Mouse (Mus musculus): ENCODE measurements at regions not wholly inside any gene's neighbourhood (a gene's known extent, or its start where the extent isn't known, plus 50 kb on each side); places are given as distances from the start of the nearest gene placed in this dataset.
A peak's percentile ranks its signal among the peaks of the same experiment; 100 is the strongest.

GRCm38 (mm10) chr4:33675044-33675443 is 249.3 kb upstream of the Cnr1 start:
- no peak for DNase-seq
- intact Hi-C loops (cut with DNase I), result no loop called here

DNA sequence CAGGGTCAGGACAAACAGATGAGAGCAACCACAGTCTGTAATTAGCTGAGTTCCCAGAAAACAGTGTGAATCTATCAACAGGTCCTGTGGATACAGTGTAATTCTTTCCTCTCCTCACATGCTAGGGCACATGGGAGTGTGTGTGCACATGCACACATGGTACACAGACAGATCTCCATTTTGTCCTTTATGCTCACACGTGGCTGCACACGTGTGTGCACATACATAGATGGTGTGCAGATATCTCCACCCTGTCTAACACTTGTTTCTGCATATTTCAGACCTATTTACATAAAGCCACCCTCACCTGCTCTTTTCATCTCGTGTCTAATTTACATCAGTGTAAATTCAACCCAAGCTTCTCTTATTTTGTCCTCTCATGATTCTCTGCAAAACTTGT is 245.0 kb upstream of the Cnr1 start:
- intact Hi-C loops (cut with DNase I), result no loop called here
- no peak for DNase-seq

- intact Hi-C loops (cut with DNase I), result no loop called here
- no peak for DNase-seq
These were observed 238.3 kb upstream of the Cnr1 start for GRCm38 (mm10) chr4:33686135-33686534.

DNA sequence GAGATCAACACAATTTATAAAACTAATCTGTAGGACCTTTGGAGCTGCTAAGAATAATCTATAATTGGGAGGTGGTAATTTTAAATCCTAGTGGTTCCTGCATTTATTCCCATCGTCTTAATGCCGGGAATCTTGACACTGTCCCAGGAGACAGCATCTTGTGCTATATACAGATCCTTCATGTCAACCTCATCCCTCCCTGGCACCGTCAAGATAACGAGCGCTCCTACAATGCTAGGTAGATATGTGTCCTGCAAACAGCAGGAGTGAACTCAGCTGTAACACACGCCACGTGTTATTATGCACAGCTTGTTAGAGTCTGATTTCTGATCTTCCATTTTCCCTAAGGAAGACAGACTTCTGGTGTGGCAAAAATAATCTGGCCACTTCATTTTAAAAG is 237.0 kb upstream of the Cnr1 start:
- no peak for DNase-seq
- intact Hi-C loops (cut with DNase I), result no loop called here

DNA sequence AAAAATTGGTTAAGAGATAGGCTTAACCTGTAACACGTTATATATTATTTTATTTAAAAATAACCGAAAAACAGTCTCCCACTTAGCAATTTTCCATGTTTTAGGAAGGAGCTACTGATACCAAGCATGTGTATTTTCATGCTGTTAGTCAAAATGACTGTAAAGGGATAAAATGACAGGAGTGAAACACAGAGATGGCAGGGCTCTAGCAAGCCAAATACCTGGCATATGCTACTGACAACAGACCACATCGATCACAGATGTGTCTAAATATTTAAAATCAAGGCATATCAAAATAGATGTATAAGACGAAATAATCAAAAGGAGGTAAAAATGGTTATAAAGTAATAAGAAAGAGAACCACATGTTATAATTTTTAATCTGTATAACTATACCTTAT is 231.0 kb upstream of the Cnr1 start:
- intact Hi-C loops (cut with DNase I), result no loop called here
- DNase-seq, result no peak

- intact Hi-C loops (cut with DNase I), result no loop called here
These were observed 227.4 kb upstream of the Cnr1 start for GRCm38 (mm10) chr4:33696969-33697368.

GRCm38 (mm10) chr4:33702028-33702666 is 222.2 kb upstream of the Cnr1 start:
- DNase-seq, result no peak
- intact Hi-C loops (cut with DNase I), result loop anchor here (10.0 kb wide), 1 partner anchor 147 kb away; no protein-coding TSS in a partner anchor

More at GRCm38 (mm10) chr4:33696969-33697368, 227.4 kb upstream of the Cnr1 start:
- no peak for DNase-seq

GRCm38 (mm10) chr4:33705722-33706121 is 218.7 kb upstream of the Cnr1 start:
- intact Hi-C loops (cut with DNase I), result loop anchor here (5.0 to 10.0 kb wide), 2 partner anchors 151 to 308 kb away; no protein-coding TSS in a partner anchor
- no peak for DNase-seq

DNA sequence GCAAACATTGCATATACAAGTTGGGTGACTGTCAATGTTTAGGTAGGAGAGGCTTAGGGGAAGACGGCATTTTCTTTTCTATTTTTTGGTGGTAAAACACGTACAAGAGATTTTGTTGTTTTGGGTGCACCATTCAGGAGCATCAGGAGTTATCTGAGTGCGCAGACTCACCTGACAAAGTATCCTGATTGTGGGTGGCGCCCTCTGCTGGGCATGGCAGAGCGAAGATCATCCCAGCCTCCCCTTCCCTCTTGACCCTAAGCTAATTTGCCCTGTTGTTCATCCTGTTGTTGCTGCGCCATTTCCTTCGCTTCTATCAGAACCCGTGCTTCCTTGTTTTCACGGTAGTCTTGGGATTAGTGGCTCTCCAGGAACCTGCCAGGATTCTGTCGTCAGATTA is 217.6 kb upstream of the Cnr1 start:
- intact Hi-C loops (cut with DNase I), result loop anchor here (5.0 to 10.0 kb wide), 2 partner anchors 152 to 309 kb away; no protein-coding TSS in a partner anchor
- DNase-seq, result no peak

DNA sequence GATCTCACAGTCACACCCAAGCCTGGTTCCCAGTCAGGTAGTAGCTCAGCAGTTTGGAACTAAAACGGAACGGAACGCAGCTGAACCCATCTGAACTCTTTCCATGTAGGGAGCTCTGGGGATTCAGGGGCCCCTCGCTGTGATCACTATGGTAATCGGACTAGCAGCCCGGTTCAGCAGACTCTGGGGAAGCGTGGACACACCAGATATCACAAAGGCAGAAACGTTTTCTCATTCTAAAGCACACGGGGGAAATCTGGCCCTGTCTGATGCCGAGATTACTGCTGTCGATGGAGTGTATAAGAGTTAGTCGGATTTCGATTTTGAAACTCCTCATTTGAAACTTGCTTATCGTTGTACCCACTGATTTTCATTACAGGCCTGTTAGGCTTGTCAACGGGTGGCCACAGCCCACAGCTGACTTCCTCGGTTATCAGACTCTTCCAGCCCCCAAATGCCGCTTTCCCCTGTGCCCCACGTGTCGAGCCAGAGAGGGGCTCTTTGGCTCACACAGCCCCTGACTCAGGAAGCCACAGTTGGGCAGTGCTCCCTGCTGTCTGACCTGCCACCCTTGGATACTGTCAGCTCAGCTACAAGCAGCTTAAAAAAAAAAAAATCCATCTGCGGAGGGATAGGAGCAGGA is 207.8 kb upstream of the Cnr1 start:
- DNase-seq, result no peak
- intact Hi-C loops (cut with DNase I), result loop anchor here (10.0 kb wide), 1 partner anchor 508 kb away; no protein-coding TSS in a partner anchor

GRCm38 (mm10) chr4:33720972-33721371 is 203.4 kb upstream of the Cnr1 start:
- no peak for DNase-seq
- intact Hi-C loops (cut with DNase I), result no loop called here

- intact Hi-C loops (cut with DNase I), result no loop called here
- no peak for DNase-seq
These were observed 202.4 kb upstream of the Cnr1 start for GRCm38 (mm10) chr4:33721971-33722370.

DNA sequence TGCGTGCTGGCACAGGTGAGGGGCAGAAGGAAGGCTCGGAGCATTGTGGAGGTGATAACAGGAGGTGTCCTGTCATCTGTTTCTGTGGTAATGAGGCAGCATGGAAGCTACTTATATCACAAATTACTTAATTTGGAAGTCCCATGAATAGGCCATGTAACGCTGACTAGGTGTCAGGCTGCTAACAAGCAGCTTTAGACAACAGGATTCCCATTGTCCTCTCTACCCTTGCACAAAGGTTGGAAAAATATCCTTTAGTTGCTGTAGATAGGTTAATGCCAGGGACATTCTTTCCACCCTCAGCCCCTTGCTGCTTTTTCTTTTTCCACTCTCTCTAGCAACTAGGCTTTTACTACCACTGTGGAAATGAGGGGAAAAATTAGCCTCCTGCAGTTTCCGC is 192.6 kb upstream of the Cnr1 start:
- no peak for DNase-seq
- intact Hi-C loops (cut with DNase I), result no loop called here

DNA sequence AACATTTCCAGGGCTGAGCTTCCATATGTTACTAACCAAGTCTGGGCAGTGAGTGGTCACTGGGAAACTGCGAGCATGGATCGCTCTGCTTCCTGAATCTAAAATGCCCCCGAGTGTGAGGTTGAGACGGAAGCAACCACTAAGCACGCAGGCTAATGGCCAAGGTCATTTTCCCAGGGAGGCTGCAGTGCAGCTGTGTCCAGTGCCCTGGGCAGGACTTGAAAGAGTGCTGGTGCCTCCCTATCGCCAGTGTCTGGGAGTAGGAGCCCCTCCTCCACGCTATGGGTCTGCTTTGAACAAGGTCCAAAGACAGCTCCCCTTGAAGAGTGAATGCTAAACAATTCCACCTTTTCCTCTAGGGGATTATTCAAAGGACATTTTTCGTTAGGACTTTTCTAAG is 189.5 kb upstream of the Cnr1 start:
- intact Hi-C loops (cut with DNase I), result no loop called here
- DNase-seq, result no peak

GRCm38 (mm10) chr4:33735442-33735966 is 188.9 kb upstream of the Cnr1 start:
- intact Hi-C loops (cut with DNase I), result no loop called here
- no peak for DNase-seq

DNA sequence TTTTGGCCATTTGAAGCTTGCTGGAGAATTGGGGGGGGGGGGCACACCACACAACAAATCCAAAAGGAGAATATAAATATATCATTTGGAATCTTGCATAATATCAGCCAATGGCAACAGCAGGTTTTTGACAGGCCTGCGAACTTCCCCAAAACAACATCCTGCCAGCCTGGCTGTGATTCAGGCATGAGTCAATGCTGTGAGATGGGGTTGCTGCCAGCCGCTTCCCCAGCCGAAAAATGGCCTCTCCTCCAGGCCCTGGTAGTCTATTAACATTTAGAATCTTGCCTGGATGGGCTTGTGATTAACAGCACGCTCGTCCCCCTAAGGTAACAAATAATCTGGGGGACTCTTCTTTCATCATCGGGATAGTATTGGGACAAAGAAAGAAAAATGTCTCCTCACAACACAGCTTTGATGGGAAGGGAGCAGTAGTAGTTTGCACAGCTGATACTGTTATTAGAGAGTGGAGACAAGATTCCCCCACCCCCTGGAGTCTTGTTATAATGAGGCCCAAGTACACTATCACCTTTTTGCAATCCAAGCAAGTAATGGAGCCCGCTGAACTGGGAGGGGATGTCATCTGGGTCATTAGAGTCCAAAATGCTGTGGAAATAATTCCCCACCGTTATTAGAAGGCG is 188.2 kb upstream of the Cnr1 start:
- intact Hi-C loops (cut with DNase I), result no loop called here
- DNase-seq, result peak; percentile 25 to 33

DNA sequence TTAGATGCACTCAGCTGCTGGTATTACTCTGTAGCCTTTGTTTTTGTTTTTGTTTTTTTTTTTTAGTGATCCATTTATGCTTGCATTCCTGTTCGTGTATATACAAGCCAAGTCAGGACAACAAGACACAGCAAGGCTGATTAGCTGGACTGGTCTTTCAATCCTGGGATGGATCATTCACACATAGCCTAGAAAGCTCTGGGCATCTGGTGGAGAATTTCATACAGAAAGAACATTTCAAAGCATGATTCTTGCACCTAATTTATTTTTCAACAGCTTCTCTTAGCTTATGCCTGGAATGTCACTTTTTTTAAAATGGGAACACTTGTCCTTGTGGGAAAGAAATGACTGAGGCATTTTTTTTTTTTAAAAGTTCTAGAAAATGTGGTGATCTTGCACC is 187.1 kb upstream of the Cnr1 start:
- DNase-seq, result no peak
- intact Hi-C loops (cut with DNase I), result no loop called here

DNA sequence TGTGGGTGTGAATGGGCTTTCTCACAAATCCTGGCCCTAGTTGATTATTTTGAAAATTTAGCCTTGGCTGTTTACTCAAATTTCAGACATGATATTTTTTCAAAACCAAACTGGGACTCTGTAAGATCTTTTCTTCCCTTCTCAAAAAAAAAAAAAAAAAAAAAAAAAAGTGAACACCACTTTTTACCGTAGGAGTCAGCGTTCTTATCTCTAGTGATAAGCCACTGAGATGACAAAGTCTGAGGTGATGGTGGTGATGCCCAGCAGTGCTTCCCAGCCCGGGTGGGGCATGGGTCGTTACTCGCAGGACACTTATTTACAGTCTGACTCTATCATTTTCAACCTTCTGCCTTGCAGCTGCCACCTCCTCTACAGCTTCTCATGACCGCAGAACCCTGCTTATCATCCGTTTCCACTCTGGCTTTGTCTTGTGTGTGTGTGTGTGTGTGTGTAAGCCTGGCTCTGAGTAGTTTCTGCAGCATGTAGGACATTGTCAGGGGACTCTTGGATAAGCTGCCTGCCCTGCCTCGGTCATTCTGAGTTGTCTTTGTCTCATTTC is 186.5 kb upstream of the Cnr1 start:
- intact Hi-C loops (cut with DNase I), result no loop called here

DNA sequence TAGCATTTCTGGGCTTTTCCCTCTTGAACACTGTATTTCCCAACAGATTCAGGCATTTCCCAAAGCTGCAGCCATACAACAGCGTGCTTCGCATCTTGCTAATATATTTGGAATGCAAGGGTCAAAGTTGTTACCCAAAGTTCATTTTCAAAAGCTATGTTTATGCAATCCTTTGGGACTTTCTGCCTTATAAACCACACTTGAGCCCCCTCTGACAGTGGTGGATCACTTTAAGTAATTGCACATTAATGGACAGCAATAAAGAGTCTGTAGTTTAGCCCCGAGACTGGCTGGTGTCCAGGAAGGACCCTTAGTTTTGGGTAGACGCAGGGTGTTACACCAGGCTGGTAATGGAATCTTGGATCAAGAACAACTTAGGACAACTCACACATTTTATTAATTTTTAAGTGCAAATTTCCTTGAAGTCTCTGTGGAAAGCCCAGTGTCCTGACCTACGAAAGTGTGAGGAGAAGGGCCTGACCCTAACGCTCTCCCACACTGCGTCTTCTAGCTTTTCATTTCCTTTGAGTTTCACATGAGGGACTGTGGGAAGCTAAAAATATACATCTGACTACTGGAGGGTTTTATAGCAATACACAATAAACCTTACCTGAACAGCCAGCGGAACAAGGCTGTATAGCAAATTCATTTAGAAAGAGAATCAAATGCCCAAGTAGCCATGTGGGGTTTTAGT is 185.0 kb upstream of the Cnr1 start:
- DNase-seq, result no peak
- intact Hi-C loops (cut with DNase I), result no loop called here

More for the DNA sequence above, 186.5 kb upstream of the Cnr1 start:
- no peak for DNase-seq

- no peak for DNase-seq
- intact Hi-C loops (cut with DNase I), result no loop called here
These were observed 183.4 kb upstream of the Cnr1 start for GRCm38 (mm10) chr4:33740982-33741381.

DNA sequence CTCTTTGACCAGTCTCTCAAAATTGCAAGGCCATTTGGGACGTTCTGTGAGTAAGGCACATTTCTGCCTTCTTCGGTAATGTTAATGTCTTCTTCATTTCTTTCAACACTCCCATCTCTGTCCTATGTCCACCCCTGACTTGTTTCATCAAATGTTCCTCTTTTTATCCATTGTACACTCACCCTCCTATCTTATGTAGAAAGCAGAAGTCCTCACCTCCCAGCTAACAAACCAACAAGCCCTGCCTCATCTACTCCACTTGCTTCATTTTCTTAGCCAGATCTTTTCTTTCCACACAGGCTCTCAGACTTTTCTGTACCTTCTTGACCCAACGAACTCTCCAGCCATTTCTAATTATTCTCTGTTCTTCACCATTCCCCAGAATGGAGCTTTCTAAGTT is 179.2 kb upstream of the Cnr1 start:
- intact Hi-C loops (cut with DNase I), result no loop called here
- DNase-seq, result no peak

Data from gastrocnemius, postnatal 36 days (tissue).